Mouse (Mus musculus) hindbrain, embryonic 14.5 days (tissue): ENCODE measurements around the gene 4430402I18Rik. TPM values are rescaled to one million over a fixed set of nuclear protein-coding genes. Genes with fewer than 3 reads are reported as not detected.

ENCODE experiments used
- ATAC-seq: fragments of 200-750 bp; cut with Nextera tagmentation; 2 replicates; pipeline ENCODE4 v1.8.0; 2017; ENCODE audit warnings: moderate number of reproducible peaks, mild to moderate bottlenecking, moderate TSS enrichment, moderate library complexity; ENCODE audit not compliant: low FRiP score
- DNase-seq: peaks from one replicate; pipeline ENCODE4 v3.0.0-alpha.2; 2015; ENCODE audit warnings: low spot score
- H3K27ac ChIP-seq: fragments of 300-500 bp; sonication (generic); 2 replicates; pipeline ENCODE4 v1.5.1; 2014; ENCODE audit warnings: mild to moderate bottlenecking, moderate library complexity
- H3K27me3 ChIP-seq: fragments of 300-500 bp; sonication (generic); 2 replicates; pipeline ENCODE4 v1.6.1; 2014; ENCODE audit warnings: mild to moderate bottlenecking, low read length, mixed read lengths; ENCODE audit not compliant: control insufficient read depth, insufficient read depth
- H3K36me3 ChIP-seq: fragments of 300-500 bp; sonication (generic); replicated peaks from 2 replicates; pipeline ENCODE4 v1.6.1; 2014; ENCODE audit not compliant: control insufficient read depth, insufficient read depth
- H3K4me1 ChIP-seq: fragments of 300-500 bp; sonication (generic); replicated peaks from 2 replicates; pipeline ENCODE4 v1.6.1; 2014; ENCODE audit warnings: antibody characterized with exemption, low read length, mixed read lengths; ENCODE audit not compliant: control insufficient read depth, insufficient read depth
- H3K4me2 ChIP-seq: fragments of 300-500 bp; sonication (generic); replicated peaks from 2 replicates; pipeline ENCODE4 v1.6.1; 2014; ENCODE audit warnings: mild to moderate bottlenecking, moderate library complexity
- H3K4me3 ChIP-seq: fragments of 300-500 bp; sonication (generic); replicated peaks from 2 replicates; pipeline ENCODE4 v1.5.1; 2014; ENCODE audit warnings: mild to moderate bottlenecking, low read length
- H3K9ac ChIP-seq: fragments of 300-500 bp; sonication (generic); 2 replicates; pipeline ENCODE4 v1.6.1; 2014
- H3K9me3 ChIP-seq: fragments of 300-500 bp; sonication (generic); 2 replicates; pipeline ENCODE4 v1.6.1; 2016; ENCODE audit warnings: low read length; ENCODE audit not compliant: control insufficient read depth
- WGBS: fragments of 180-500 bp; shearing (Covaris S2); extraction: QIAGEN DNeasy Blood & Tissue Kit; methylation state at CpG from one replicate; pipeline ENCODE4 v1.1.7; 2014; 5-methylcytosine and 5-hydroxymethylcytosine counted together
- polyA plus RNA-seq: library from polyadenylated mRNA; unstranded; fragments of >200 nt; fragmentation: Nextera tagmentation; extraction: Ambion mirVana; gene quantifications from 2 replicates; pipeline ENCODE4 v1.2.1, GENCODE M21; 2014

The 4430402I18Rik gene
- polyA plus RNA-seq, 1 experiment from 2014 or later = 2.0 TPM

- H3K9me3 ChIP-seq = no peaks in the 10 kb centered on the region
- no peaks in the 10 kb centered on the region for H3K27me3 ChIP-seq
- H3K4me3 ChIP-seq = no peak overlapping the region
- no peak overlapping the region for H3K27ac ChIP-seq
- H3K4me1 ChIP-seq = 0 out of 2 replicates have a peak, but pooled peaks cover 3% of the 10 kb centered on the region
- H3K9ac ChIP-seq = no peak overlapping the region
- 79% methylated on average over 1 of the region's 1 CpGs for WGBS
- ATAC-seq (no peak), DNase-seq (no peak)
- H3K4me2 ChIP-seq = no peak overlapping the region
- no peaks in the 10 kb centered on the region for H3K36me3 ChIP-seq
Observed at GRCm38 (mm10) chr19:28891864-28892263, 75.7 kb downstream of the 4430402I18Rik start.

GRCm38 (mm10) chr19:28891238-28891637, 76.4 kb downstream of the 4430402I18Rik start:
- no peak for ATAC-seq
- Histone ChIP-seq H3K9me3 (no peaks in the 10 kb centered on the region), H3K36me3 (no peaks in the 10 kb centered on the region), H3K27me3 (no peaks in the 10 kb centered on the region), H3K4me3 (no peak overlapping the region), H3K27ac (no peak overlapping the region), H3K4me1 (0 out of 2 replicates have a peak, but pooled peaks cover 3% of the 10 kb centered on the region), H3K4me2 (no peak overlapping the region), H3K9ac (no peak overlapping the region)
- DNase-seq = no peak
- WGBS = 74% methylated on average over 5 of the region's 5 CpGs

- Histone ChIP-seq H3K9ac (no peak overlapping the region), H3K27ac (no peak overlapping the region), H3K27me3 (no peaks in the 10 kb centered on the region), H3K4me2 (no peak overlapping the region), H3K4me1 (0 out of 2 replicates have a peak, but pooled peaks cover 3% of the 10 kb centered on the region), H3K9me3 (no peaks in the 10 kb centered on the region), H3K36me3 (no peaks in the 10 kb centered on the region), H3K4me3 (no peak overlapping the region)
- 79% methylated on average over 2 of the region's 3 CpGs for WGBS
- ATAC-seq = no peak
- no peak for DNase-seq
Observed at GRCm38 (mm10) chr19:28889251-28889650, 78.3 kb downstream of the 4430402I18Rik start.

DNA sequence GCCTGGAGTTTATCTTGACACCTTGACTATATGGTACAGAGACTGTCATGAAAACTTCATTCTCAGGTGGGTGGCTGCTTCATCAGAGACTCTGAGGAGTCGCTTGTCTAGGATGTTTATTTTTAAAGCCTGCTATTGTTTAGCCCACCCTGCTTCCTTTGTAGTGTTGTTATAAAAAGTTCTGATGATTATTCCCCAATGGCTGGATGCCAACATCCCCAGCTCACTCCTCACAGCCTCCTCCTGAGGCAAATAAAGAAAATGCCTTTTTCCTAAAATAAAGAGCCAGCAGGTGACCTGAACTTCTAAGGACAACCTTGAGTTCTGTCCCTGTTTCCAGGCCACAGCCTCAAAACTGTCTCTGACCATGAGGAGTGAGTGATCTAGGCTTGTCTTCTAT, 79.1 kb downstream of the 4430402I18Rik start:
- WGBS = 50% methylated on average over 1 of the region's 1 CpGs
- no peak overlapping the region for H3K27ac ChIP-seq
- no peak overlapping the region for H3K9ac ChIP-seq
- no peak overlapping the region for H3K4me3 ChIP-seq
- H3K36me3 ChIP-seq = no peaks in the 10 kb centered on the region
- DNase-seq = no peak
- no peaks in the 10 kb centered on the region for H3K27me3 ChIP-seq
- H3K9me3 ChIP-seq = no peaks in the 10 kb centered on the region
- 0 out of 2 replicates have a peak, but pooled peaks cover 3% of the 10 kb centered on the region for H3K4me1 ChIP-seq
- H3K4me2 ChIP-seq = no peak overlapping the region
- ATAC-seq = no peak

- DNase-seq (no peak), ATAC-seq (no peak)
- no peaks in the 10 kb centered on the region for H3K4me1 ChIP-seq
- no peaks in the 10 kb centered on the region for H3K9me3 ChIP-seq
- H3K36me3 ChIP-seq = no peaks in the 10 kb centered on the region
- WGBS = 52% methylated on average over 1 of the region's 1 CpGs
- H3K9ac ChIP-seq = no peak overlapping the region
- H3K4me3 ChIP-seq = no peak overlapping the region
- no peaks in the 10 kb centered on the region for H3K27me3 ChIP-seq
- H3K4me2 ChIP-seq = no peak overlapping the region
- no peak overlapping the region for H3K27ac ChIP-seq
Observed at GRCm38 (mm10) chr19:28883126-28883525, 84.5 kb downstream of the 4430402I18Rik start.

DNA sequence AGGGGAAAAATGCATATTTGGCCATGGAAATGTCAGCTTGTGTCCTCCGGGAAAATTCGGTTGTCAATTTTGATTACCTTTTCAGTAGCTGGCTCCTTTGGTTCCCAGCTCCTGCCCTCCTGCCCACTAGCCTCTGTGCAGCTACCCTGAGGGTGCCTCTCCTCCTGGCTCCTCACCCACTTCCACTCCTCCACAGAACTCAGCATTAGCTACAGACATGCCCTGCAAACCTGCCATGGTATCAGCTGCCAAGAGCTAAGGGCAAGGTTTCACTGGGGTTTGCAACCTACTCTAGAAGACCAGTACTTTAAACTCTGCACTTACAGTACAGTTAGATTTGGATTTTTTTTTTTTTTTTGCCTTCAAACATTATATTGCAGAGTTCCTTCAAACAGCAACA, 88.1 kb downstream of the 4430402I18Rik start:
- 89% methylated on average over 2 of the region's 2 CpGs for WGBS

DNA sequence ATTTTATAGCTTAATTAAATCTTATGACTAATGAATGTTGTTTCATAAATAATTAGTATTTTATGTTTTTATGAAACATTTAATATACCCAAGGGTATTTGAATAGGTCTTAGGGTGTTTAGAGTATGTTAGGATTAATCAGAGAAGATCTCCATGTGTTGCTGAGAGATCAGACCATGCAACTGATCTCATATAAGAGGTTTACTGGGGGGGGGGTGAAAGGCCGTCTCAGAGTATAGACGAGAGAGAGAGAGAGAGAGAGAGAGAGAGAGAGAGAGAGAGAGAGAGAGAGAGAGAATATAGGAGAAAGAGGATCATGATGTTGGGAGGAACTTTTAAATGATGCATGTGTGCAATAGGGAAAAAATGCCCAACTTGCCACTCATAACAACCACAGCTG, 97.2 kb downstream of the 4430402I18Rik start:
- Histone ChIP-seq H3K36me3 (no peaks in the 10 kb centered on the region), H3K9ac (no peak overlapping the region), H3K27ac (no peak overlapping the region), H3K9me3 (no peaks in the 10 kb centered on the region), H3K4me2 (no peak overlapping the region), H3K27me3 (no peaks in the 10 kb centered on the region), H3K4me3 (no peak overlapping the region), H3K4me1 (0 out of 2 replicates have a peak, but pooled peaks cover 3% of the 10 kb centered on the region)
- DNase-seq (no peak), ATAC-seq (no peak)
- WGBS = 54% methylated on average over 2 of the region's 2 CpGs

More for the DNA sequence above, 88.1 kb downstream of the 4430402I18Rik start:
- H3K4me2 ChIP-seq = no peak overlapping the region
- H3K36me3 ChIP-seq = no peaks in the 10 kb centered on the region
- H3K27ac ChIP-seq = no peak overlapping the region
- ATAC-seq (no peak), DNase-seq (no peak)
- no peaks in the 10 kb centered on the region for H3K4me1 ChIP-seq
- H3K9ac ChIP-seq = no peak overlapping the region
- H3K27me3 ChIP-seq = no peaks in the 10 kb centered on the region
- no peaks in the 10 kb centered on the region for H3K9me3 ChIP-seq
- H3K4me3 ChIP-seq = no peak overlapping the region

GRCm38 (mm10) chr19:28869251-28869855, 98.2 kb downstream of the 4430402I18Rik start:
- no peak overlapping the region for H3K27ac ChIP-seq
- ATAC-seq (no peak), DNase-seq (no peak)
- H3K36me3 ChIP-seq = no peaks in the 10 kb centered on the region
- no peaks in the 10 kb centered on the region for H3K27me3 ChIP-seq
- H3K4me2 ChIP-seq = no peak overlapping the region
- no peak overlapping the region for H3K9ac ChIP-seq
- WGBS = 88% methylated on average over 6 of the region's 6 CpGs
- H3K4me3 ChIP-seq = no peak overlapping the region
- no peaks in the 10 kb centered on the region for H3K9me3 ChIP-seq
- 0 out of 2 replicates have a peak, but pooled peaks cover 3% of the 10 kb centered on the region for H3K4me1 ChIP-seq

GRCm38 (mm10) chr19:28865501-28865900, 102.1 kb downstream of the 4430402I18Rik start:
- Histone ChIP-seq H3K9me3 (no peaks in the 10 kb centered on the region), H3K9ac (no peak overlapping the region), H3K4me2 (no peak overlapping the region), H3K27ac (peak overlapping the region; percentile 51), H3K27me3 (no peaks in the 10 kb centered on the region), H3K36me3 (no peaks in the 10 kb centered on the region), H3K4me1 (0 out of 2 replicates have a peak, but pooled peaks cover 3% of the 10 kb centered on the region), H3K4me3 (no peak overlapping the region)
- ATAC-seq (no peak), DNase-seq (no peak)
- WGBS = 64% methylated on average over 1 of the region's 1 CpGs
